In genomic region chr1:154723078-154723477, GRCm38 (mm10) we compare ENCODE assay signal across 8 mouse cellular contexts.
DNase-seq lines count a peak whose midpoint lies in the region; ATAC-seq and TF ChIP-seq lines count a peak whose summit lies in the region.
"Had no signal": no experiment of that assay in that cellular context is flagged by ENCODE, and none has a peak within 500 bp of the region (broad histone marks: within the 10 kb centered on the region; RNA-seq: fewer than 3 reads in every experiment).

No protein-coding gene starts in this region.

- H3K4me2 ChIP-seq in neural tube, embryonic 11.5 days (ENCODE audit: low read depth): peak overlapping the region; percentile 65
- peak overlapping the region; percentile 74 for H3K4me2 ChIP-seq in forebrain, embryonic 14.5 days (ENCODE audit: low read length)
- H3K4me2 ChIP-seq in limb, embryonic 14.5 days (replicated peaks; ENCODE audit: low read depth, low read length, severe bottlenecking): peak overlapping the region; percentile 29; the same call in 1 of the 2 replicates
- H3K4me2 ChIP-seq in stomach, embryonic 16.5 days (ENCODE audit: low read depth, low read length): 0 out of 2 replicates have a peak overlapping the region, but pooled peaks have one; percentile 12

- DNase-seq in neural tube, embryonic 11.5 days (ENCODE audit: low spot score): no peak
- no peak for DNase-seq in neural tube, embryonic 10.5 days (ENCODE audit: extremely low spot score, low spot score)
- peak; percentile 50 for DNase-seq in forebrain, embryonic 14.5 days (ENCODE audit: low spot score)
- no peak for DNase-seq in limb, embryonic 14.5 days (ENCODE audit: low spot score)
- no peak for DNase-seq in layer of hippocampus, postnatal 10 days (ENCODE audit: low spot score in 2 of 2)
- no peak for DNase-seq in layer of hippocampus, adult 18-20 months (ENCODE audit: low spot score in 2 of 2)

- ATAC-seq in neural tube, embryonic 11.5 days (ENCODE audit: insufficient read depth, low FRiP score, low TSS enrichment): peak; percentile 52; the same call in 1 of the 2 replicates
- ATAC-seq in forebrain, embryonic 14.5 days: peak; percentile 60
- ATAC-seq in limb, embryonic 14.5 days (ENCODE audit: low FRiP score, low read depth): no peak
- no peak for ATAC-seq in stomach, embryonic 16.5 days (ENCODE audit: insufficient read depth, low FRiP score)

- H3K27ac ChIP-seq in neural tube, embryonic 11.5 days (ENCODE audit: low read depth, low read length): no peak overlapping the region
- H3K27ac ChIP-seq in forebrain, embryonic 14.5 days (ENCODE audit: low read depth, low read length): no peak overlapping the region
- H3K27ac ChIP-seq in limb, embryonic 14.5 days (replicated peaks; ENCODE audit: low read depth, low read length): no peak overlapping the region
- no peak overlapping the region for H3K27ac ChIP-seq in stomach, embryonic 16.5 days (ENCODE audit: low read length)
- H3K27ac ChIP-seq: liver, embryonic 14.5 days had no signal

- no peaks in the 10 kb centered on the region for H3K9me3 ChIP-seq in neural tube, embryonic 11.5 days (ENCODE audit: control insufficient read depth, low read length)
- no peaks in the 10 kb centered on the region for H3K9me3 ChIP-seq in forebrain, embryonic 14.5 days (replicated peaks; ENCODE audit: control insufficient read depth, low read length)
- no peaks in the 10 kb centered on the region for H3K9me3 ChIP-seq in limb, embryonic 14.5 days (ENCODE audit: control insufficient read depth, low read length)
- H3K9me3 ChIP-seq in stomach, embryonic 16.5 days (replicated peaks; ENCODE audit: control insufficient read depth, low read length): no peaks in the 10 kb centered on the region

- 0 out of 2 replicates have a peak, but pooled peaks cover 4% of the 10 kb centered on the region for H3K4me1 ChIP-seq in neural tube, embryonic 11.5 days (ENCODE audit: control insufficient read depth, insufficient read depth, low read length)
- H3K4me1 ChIP-seq in forebrain, embryonic 14.5 days (ENCODE audit: control insufficient read depth, insufficient read depth, low read length): peaks cover 16% of the 10 kb centered on the region
- peaks cover 7% of the 10 kb centered on the region for H3K4me1 ChIP-seq in limb, embryonic 14.5 days (ENCODE audit: control insufficient read depth, insufficient read depth, low read length)
- H3K4me1 ChIP-seq in stomach, embryonic 16.5 days (ENCODE audit: control insufficient read depth, insufficient read depth, low read length): peaks cover 5% of the 10 kb centered on the region; the same call in 1 of the 2 replicates

- H3K27me3 ChIP-seq in neural tube, embryonic 11.5 days (ENCODE audit: control insufficient read depth, insufficient read depth, low read length): peaks cover 40% of the 10 kb centered on the region
- peaks cover 21% of the 10 kb centered on the region for H3K27me3 ChIP-seq in forebrain, embryonic 14.5 days (replicated peaks; ENCODE audit: control insufficient read depth, insufficient read depth, low read length)
- H3K27me3 ChIP-seq in limb, embryonic 14.5 days (ENCODE audit: control insufficient read depth, insufficient read depth, low read length): peaks cover 49% of the 10 kb centered on the region
- peaks cover 53% of the 10 kb centered on the region for H3K27me3 ChIP-seq in stomach, embryonic 16.5 days (ENCODE audit: control insufficient read depth, insufficient read depth, low read length)

- H3K4me3 ChIP-seq in neural tube, embryonic 11.5 days (ENCODE audit: low read depth, low read length): peak overlapping the region; percentile 29
- peak overlapping the region; percentile 41 for H3K4me3 ChIP-seq in forebrain, embryonic 14.5 days (ENCODE audit: low read depth, low read length)
- no peak overlapping the region for H3K4me3 ChIP-seq in limb, embryonic 14.5 days (replicated peaks; ENCODE audit: low read length)
- H3K4me3 ChIP-seq in stomach, embryonic 16.5 days (replicated peaks; ENCODE audit: low read length): no peak overlapping the region

- no peak for TF ChIP-seq POLR2A in limb, embryonic 14.5 days (IDR thresholded peaks at IDR 0.05; ENCODE audit: borderline replicate concordance, extremely low read depth, insufficient read depth, insufficient read length)

- H3K36me3 ChIP-seq in neural tube, embryonic 11.5 days (ENCODE audit: control insufficient read depth, insufficient read depth, low read length): no peaks in the 10 kb centered on the region
- H3K36me3 ChIP-seq in forebrain, embryonic 14.5 days (ENCODE audit: control insufficient read depth, insufficient read depth, low read length): no peaks in the 10 kb centered on the region
- H3K36me3 ChIP-seq in limb, embryonic 14.5 days (ENCODE audit: control insufficient read depth, insufficient read depth, low read length): no peaks in the 10 kb centered on the region
- no peaks in the 10 kb centered on the region for H3K36me3 ChIP-seq in stomach, embryonic 16.5 days (ENCODE audit: control insufficient read depth, insufficient read depth, low read length)

- H3K9ac ChIP-seq in neural tube, embryonic 11.5 days (ENCODE audit: low read length): peak overlapping the region; percentile 35; the same call in 1 of the 2 replicates
- H3K9ac ChIP-seq in forebrain, embryonic 14.5 days (ENCODE audit: low read length): peak overlapping the region; percentile 61; the same call in 1 of the 2 replicates
- no peak overlapping the region for H3K9ac ChIP-seq in limb, embryonic 14.5 days (ENCODE audit: low read depth, low read length, severe bottlenecking)
- no peak overlapping the region for H3K9ac ChIP-seq in stomach, embryonic 16.5 days (ENCODE audit: low read length)
- H3K9ac ChIP-seq: liver, embryonic 14.5 days had no signal

- WGBS in neural tube, embryonic 11.5 days: 41% methylated on average over 6 of the region's 6 CpGs
- 30% methylated on average over 6 of the region's 6 CpGs for WGBS in forebrain, embryonic 14.5 days
- 37% methylated on average over 6 of the region's 6 CpGs for WGBS in limb, embryonic 14.5 days
- WGBS in stomach, embryonic 16.5 days: 39% methylated on average over 6 of the region's 6 CpGs

Comparison
In these comparisons a context has a peak if more than half of its experiments do, and no peak if none do; other contexts are left out.
1. ATAC-seq: peak in neural tube, embryonic 11.5 days (single experiment) and forebrain, embryonic 14.5 days (single experiment); none in limb, embryonic 14.5 days (single experiment) and stomach, embryonic 16.5 days (single experiment).
2. H3K4me2 ChIP-seq: peak in every context shown above with its lines; median percentile 74 in forebrain, embryonic 14.5 days; 65 in neural tube, embryonic 11.5 days; 29 in limb, embryonic 14.5 days; 12 in stomach, embryonic 16.5 days.
3. H3K4me3 ChIP-seq: peak in neural tube, embryonic 11.5 days (single experiment) and forebrain, embryonic 14.5 days (single experiment); none in limb, embryonic 14.5 days (single experiment) and stomach, embryonic 16.5 days (single experiment).
4. H3K9ac ChIP-seq: peak in neural tube, embryonic 11.5 days (single experiment) and forebrain, embryonic 14.5 days (single experiment); none in limb, embryonic 14.5 days (single experiment) and stomach, embryonic 16.5 days (single experiment).